Mouse (Mus musculus) monocyte, adult 5-6 weeks (primary cell): ENCODE results near the gene Khdc1c. TPM values are rescaled to one million over a fixed set of nuclear protein-coding genes. Genes with fewer than 3 reads are reported as not detected.
A peak's percentile ranks its signal among the peaks of the same experiment; 100 is the strongest.
"Not testable (repeated sequence)": the region's sequence is repeated elsewhere in the genome, so short reads cannot be mapped to it uniquely, and the experiment has no call there.

Experiments
- ATAC-seq: fragments of 153-309, 156-312 bp; replicated peaks from 2 replicates; pipeline ENCODE4 v1.8.0; 2017; ENCODE audit warnings: mild to moderate bottlenecking; ENCODE audit not compliant: low TSS enrichment, insufficient number of reproducible peaks, severe bottlenecking, poor library complexity, low FRiP score
- total RNA-seq: library from RNA; stranded (forward); fragments of 200-1000, 200-491, 200-594 nt; gene quantifications from 3 replicates; pipeline ENCODE4 v1.2.3, GENCODE M21; 2017

Gene Khdc1c
- total RNA-seq = 18.1 to 24.5 TPM (median 18.3 TPM) in 3 replicates

DNA sequence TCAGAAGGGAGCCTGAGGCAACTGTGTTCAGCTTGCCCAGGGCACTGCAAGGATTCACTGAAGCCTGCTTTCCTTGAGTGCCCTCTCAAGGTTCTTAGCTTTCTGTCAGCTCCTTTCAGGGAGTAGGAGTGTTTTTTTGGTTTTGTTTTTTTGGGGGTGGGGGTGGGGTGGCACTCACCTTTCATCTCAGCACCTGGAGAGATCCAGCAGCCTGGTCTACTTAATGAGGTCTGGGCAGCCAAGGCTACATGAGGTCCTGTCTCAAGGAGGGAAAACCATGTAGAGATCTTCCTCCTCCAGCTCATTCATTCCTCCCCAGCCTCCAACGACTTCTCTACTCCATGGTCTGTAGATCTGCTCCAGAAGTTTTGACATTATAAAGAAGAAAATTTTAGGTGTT is at the start of gene Khdc1c:
Gene Khdc1c (plus strand): TSS at position 301 of the 400 bp plus-strand sequence.
- ATAC-seq = not testable (repeated sequence)

DNA sequence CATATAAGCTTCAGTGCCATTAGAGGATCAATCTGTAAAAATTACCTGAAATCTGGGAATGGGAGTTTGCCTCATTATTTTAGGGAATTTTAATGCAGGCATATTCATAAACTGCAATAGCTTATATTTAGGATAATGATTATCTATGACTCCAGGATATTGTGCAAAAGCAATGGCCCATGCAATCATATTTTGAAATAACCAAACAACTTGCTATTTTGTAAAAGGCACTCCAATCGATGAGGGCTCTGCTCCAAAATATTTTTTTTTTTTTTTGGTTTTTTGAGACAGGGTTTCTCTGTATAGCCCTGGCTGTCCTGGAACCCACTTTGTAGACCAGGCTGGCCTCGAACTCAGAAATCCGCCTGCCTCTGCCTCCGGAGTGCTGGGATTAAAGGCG is 47.9 kb upstream of the Khdc1c start:
- not testable (repeated sequence) for ATAC-seq

DNA sequence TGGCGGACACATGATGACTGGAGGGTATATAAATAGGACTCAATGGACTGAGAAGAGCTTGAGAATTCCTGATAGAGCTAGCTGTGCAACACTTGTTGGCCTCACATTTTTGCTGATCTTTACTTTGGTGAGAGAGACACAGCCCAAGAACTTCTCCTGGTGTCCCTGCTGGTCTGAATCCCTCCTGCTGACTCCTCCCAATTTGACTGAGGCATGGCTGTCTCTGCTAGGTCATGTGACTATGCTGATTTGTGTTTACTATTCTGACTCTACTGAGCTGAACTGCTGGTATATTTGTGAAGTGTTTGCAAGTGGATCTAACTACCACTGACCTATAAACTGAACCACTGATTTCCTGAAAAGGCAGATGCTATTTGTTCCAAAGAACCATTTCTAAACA is 46.5 kb upstream of the Khdc1c start:
- ATAC-seq = no peak

DNA sequence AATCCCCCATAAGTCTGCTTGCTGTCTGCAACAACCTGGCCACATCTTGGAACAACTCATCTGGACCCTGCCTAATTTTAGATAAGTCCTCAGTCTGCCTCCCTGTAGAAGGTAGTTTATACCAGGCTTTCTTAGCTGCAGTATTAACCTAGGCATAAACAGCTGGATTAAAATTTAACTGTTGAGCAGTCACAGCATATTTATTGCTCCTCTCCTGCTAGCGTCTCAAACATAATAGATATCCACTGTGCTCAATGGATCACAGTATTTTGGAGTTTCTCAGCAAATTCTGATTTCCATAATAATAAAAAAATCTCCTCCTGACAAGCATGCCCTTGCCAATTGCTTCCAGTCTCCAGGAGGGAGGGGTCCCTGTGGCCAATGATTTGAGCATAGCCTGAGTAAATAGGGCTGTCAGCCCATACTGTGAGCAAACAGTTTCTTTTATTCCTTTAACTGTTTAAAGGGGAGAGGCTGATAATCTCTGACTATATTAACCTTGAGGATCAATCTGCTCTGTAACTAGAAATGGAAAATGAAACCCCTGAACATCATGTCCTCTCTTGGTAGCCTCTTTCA is 44.0 kb upstream of the Khdc1c start:
- ATAC-seq = no peak

DNA sequence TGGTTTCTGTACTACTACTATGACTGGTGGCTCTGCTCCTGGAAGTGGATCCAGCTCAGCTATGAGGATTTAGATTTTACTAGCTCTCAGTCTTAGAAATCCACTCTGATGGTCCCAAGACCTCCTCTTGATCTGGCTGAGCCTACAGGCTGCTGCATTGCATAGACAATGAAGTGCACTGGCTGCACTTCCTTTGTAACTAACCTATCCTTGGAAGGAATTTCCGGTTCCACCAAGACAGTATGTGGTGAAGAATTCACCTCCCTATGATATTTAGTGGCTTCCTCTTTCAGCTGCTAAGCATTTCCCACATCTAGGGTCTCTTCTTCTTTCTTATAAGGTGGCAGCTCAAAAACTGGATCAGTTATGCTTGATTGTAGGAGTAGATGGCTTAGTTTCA is 43.5 kb upstream of the Khdc1c start:
- no peak for ATAC-seq

DNA sequence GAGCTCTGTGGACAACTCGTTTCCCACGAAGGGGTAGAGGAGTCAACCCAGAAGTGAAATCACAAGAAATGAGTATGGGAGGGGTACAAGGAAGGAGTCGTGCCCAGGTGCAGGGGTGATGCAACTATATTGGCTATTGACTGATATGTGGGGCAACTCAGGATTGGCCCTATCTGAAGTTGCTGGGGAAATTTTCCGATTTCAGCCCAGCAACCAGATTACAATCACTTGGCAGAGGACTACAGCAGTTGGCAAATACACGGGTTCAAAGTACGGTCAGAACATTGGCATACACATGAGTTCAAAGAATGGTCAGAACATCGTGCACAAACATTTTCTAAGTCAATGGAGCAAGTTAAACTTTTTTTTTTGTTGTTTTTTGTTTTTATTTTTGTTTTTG is 41.4 kb upstream of the Khdc1c start:
- ATAC-seq = no peak

DNA sequence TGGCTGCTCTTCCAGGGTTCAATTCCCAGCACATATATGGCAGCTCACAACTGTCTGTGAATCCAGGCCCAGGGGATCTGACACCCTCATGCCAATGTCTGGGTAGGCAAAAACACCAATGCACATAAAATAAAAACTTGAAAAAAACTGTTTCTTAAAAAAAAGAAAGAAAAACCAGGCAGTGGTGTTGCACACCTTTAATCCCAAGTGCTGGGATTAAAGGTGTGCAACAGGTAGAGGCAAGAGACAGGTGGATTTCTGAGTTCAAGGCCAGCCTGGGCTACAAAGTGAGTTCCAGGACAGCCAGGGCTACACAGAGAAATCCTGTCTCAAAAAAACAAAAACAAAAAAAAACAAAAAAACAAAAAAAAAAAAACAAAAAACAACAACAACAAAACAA is 37.0 kb upstream of the Khdc1c start:
- not testable (repeated sequence) for ATAC-seq

DNA sequence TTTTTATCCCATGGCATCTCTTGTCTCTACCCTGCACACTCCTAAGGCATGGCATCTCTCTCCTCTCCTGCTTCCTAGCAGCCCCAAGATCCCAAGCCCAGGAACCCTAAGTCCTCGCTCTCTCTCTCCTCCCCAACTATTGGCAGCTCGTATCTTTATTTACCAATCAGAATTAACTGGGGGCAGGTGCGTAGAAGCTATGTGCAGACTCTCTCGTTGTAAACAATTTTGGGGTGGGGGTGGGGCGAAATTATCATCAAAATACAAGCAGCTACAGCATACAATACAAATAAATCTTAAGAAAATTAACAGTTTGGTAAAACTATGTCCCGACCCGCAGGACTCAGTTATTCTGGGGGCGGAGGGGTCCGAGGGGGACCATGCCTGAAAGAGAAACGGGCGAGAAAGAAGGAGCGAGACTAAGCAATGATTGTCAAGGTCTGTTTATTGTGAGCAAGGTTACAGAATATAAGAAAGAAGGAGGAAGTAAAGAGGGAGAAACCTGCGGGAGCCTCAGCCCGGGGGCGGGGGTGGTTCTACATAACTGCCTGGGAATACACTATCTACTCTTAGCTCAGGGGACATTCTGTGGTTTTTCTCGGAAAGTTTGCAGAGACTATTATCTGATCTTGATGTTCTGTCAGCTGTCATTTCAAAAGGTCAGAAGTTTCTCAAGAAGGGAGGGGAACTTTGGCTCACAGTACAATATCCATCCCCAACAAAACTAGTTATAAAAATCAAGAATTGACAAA is 34.7 kb upstream of the Khdc1c start:
- ATAC-seq = no peak

DNA sequence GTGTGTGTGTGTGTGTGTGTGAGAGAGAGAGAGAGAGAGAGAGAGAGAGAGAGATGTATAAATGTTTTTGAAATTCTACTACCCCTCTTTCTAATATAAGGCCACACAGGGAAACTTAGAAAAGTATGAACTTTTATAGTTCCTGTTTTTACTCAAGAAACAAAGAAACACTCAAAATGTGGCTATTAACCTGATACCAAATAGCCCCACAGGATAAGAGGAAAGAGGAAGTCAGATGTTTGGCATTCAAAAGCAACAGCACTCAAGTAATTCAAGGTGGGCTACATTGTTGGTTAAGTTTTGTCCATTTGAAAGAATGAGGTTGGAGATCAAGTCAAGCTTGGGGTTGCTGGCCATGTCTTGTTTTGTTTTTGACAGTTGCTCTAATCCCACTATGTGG is 32.3 kb upstream of the Khdc1c start:
- ATAC-seq = no peak

DNA sequence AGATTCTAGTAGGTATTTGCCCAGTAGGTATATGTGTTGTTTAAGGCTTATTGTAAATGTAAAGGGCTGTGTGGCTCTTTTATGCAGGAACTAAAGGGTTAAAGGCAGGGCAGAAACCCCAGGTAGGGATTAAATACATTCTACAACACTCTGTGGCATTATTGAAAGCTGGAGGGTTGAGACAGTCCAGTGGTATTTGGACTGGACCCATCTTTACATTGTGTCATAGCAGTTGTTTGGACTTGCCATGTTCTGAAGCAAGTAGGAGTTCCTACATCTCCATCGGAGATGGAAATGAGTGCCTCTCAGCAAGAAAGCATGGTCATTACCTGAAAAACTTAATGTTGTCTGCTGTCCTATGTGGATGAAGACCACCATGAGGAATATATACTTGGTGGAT is 27.4 kb upstream of the Khdc1c start:
- ATAC-seq = no peak

DNA sequence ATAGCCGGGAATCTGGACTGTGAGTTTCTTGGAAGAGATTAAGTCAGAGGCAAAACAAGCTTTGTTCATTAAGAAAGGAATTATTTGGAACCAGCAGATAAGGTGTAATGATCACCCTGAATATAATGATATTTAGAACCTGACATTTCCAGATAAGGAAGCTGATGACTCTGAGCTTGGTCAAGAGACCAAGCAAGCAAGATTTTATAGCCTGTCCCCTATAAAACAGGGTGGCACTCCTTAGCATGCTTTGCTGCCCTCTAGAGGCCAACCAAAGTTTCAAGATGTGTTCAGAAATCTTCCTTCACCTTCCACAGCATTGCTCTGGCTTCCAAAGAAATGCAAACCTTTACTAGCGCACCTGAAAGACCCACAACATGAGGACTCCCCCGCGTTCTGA is 23.9 kb upstream of the Khdc1c start:
- ATAC-seq = 0 out of 2 replicates have a peak, but pooled peaks have one; percentile 59

DNA sequence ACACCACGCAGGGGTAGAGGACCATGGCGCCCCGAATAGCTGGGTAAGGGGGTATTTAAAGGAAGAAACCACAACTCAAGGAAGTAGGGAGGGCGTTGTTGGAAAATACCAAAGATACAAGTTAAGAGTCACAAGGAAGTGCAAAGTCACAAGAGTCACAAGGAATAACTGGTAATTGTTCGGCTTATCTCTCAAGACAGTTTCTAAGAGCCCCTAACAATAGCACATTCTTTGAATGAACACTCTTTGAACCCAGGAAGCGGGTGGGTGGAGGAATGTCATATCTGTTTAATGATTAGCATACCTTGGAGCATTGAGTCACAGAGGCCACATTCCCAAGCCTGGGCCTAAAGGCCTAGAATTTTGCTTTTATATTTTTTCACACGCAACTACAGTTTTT is 23.4 kb upstream of the Khdc1c start:
- not testable (repeated sequence) for ATAC-seq

DNA sequence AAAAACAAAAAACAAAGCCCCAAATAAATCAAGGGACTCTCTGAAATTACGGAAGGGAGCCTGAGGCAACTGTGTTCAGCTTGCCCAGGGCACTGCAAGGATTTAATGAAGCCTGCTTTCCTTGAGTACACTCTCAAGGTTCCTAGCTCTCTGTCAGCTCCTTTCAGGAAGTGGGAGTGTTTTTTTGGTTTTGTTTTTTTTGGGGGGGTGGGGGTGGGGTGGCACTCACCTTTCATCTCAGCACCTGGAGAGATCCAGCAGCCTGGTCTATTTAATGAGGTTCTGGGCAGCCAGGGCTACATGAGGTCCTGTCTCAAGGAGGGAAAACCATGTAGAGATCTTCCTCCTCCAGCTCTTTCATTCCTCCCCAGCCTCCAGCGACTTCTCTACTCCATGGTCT is 18.8 kb upstream of the Khdc1c start, which contains the start of gene Khdc1a:
Gene Khdc1a (plus strand): TSS at position 301 of the 400 bp plus-strand sequence.
- ATAC-seq = no peak

DNA sequence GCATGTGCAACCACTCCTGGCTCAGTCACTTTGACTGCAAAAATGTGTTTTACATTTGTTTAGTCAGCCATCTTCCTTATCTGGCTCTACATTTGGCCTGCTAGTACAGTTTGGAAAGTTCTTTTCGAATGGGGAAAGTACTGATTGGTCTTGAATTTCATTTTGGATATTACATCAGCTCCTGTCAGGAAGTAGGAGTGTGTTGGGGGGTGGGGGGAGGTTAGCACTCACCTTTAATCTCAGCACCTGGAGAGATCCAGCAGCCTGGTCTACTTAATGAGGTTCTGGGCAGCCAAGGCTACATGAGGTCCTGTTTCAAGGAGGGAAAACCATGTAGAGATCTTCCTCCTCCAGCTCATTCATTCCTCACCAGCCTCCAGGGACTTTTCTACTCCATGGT is 15.1 kb downstream of the Khdc1c start, which contains the start of gene Khdc1b:
Gene Khdc1b (plus strand): TSS at position 301 of the 400 bp plus-strand sequence.
- no peak for ATAC-seq

DNA sequence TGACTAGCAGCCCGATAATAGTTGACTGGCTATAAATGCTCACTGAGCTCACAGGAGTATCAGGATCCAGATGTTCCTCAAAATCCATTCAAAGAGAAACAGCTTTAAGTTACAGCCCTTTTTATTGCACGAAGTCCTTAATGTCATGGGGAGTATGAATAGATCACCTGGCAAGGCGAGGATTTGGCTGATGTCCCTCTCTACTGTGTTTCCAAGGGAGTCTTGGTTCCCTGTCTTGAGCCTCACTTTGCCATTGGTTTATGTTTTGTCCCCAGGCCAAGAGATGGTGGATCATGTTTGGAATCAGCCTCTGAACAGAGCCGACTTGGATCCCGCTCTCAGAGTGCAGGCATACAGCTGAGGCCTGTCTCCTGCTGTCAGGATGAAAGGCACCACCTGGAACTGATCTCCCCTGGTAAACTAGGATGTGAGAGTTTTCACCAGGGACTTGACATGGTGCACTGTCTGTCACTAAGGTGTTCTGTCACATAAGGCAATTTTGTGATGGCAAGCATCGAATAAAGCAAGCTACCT is 23.1 kb downstream of the Khdc1c start:
- ATAC-seq = no peak

DNA sequence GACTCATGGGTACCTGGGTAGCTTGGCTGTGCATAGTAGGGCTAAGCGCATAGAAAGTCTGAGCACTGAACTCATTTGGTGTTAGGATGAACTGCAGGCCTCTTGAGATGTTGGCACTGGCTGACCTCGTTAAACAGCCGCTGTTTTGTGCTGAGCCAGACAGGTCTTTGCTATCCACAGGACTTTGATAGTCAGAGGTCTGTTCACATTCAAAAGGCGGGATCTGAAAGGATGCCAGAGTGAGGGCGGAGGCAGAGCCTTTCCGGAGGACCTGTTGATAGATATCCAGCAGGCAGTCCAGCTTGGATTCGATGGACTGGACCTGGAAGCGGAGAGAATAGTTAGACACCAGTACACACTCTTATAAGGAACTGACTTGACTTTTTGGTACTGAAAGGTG is 34.7 kb downstream of the Khdc1c start:
- ATAC-seq = no peak

DNA sequence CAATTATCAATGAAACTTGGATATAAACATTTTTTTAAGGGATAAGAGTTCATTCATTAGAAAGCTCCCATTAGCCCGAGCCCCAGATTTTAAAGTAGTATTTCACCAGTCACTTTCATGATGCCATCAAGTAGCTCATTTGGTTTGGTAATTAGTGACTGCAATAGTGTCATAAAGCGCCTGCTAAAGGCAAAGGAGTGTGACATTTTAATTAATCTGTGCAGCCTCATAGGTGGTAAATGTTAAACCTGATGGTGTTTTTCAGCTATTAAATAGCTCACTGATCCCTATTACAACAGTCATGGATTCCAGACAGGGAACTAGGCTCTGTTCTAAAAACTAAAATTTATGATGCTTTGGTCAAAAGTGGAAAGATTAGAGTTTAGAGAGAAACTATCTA is 39.1 kb downstream of the Khdc1c start:
- ATAC-seq = no peak

DNA sequence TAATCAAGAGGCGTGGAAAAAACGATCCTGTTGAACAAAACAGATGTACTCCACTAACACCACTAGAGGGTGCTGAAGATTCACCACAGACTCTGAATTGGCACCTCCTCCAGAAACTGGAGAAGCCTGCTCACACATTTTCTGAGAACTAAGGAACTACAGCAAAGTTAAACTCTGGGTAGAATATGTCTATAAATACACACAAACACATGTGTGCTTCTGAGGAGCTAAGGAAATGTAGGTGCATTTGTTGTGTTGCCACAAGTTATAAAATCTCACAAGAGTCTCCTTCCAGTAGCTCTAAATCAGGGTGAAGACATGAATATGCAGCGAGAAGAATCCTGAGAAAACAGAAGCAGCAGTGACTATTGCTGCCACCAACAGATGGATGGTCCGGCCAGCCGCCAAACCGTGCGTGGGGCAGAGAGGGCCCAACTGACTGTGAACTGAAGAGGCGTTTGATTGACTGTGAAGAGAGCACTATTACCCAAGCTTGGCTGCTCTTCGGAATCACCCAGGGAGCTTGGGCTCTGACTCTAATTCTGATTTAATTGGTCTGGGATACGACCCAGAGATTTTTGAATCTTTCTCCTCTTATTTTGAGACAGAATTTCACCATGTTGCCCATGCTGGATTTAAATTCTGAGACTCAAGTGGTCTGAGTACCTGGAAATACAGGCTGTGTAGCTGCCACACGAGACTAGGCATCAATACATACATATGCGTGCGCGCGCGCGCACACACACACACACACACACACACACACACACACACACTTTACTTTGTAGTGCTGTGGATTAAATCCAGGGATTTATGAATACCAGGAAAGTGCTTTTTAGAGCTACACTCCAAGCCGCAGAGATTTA is 43.4 kb downstream of the Khdc1c start:
- no peak for ATAC-seq

DNA sequence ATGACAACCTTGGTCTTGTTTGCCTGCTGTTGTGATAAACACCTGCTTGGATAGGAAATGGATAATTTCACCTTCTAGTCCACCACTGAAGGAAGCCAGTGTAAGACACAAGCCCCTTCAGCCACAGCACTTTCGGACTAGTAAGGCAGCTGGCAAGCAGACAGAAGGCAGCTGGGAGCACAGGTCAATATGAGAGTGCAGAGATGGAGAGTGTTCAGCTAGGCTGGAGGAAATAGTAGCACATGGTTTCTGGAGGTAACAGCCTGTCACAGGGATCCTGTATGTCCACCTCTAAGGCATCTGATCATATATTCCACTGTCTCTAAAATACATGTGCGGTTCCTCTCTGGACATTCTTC is 44.0 kb downstream of the Khdc1c start:
- ATAC-seq = no peak
